12 mouse cellular contexts compared by ENCODE assay signal in genomic region chr8:116652949-116653348, GRCm38 (mm10).
DNase-seq lines count a peak whose midpoint lies in the region; ATAC-seq and TF ChIP-seq lines count a peak whose summit lies in the region.
"Had no signal": no experiment of that assay in that cellular context is flagged by ENCODE, and none has a peak within 500 bp of the region (broad histone marks: within the 10 kb centered on the region; RNA-seq: fewer than 3 reads in every experiment).

No protein-coding gene starts in this region.

- no peak for TF ChIP-seq EP300 in liver, postnatal 0 days (IDR thresholded peaks at IDR 0.05; ENCODE audit: low read depth)

- H3K4me1 ChIP-seq in liver, postnatal 0 days (ENCODE audit: insufficient read depth), result 0 out of 2 replicates have a peak, but pooled peaks cover 2% of the 10 kb centered on the region
- no peaks in the 10 kb centered on the region for H3K4me1 ChIP-seq in liver, embryonic 11.5 days (replicated peaks; ENCODE audit: control insufficient read depth, insufficient read depth, low read length)
- peaks cover 4% of the 10 kb centered on the region for H3K4me1 ChIP-seq in forebrain, embryonic 16.5 days (replicated peaks; ENCODE audit: control insufficient read depth, insufficient read depth, low read length)
- H3K4me1 ChIP-seq: megakaryocyte, embryonic 14.5 days had no signal

- peak; percentile 66 for ATAC-seq in liver, postnatal 0 days
- ATAC-seq in liver, embryonic 11.5 days (replicated peaks; ENCODE audit: low FRiP score), result no peak
- ATAC-seq in forebrain, embryonic 16.5 days, result peak; percentile 74

- 70% methylated on average over 4 of the region's 4 CpGs for whole genome bisulfite sequencing in liver, postnatal 0 days (ENCODE audit: insufficient replicate concordance)
- WGBS in liver, embryonic 11.5 days, result 76% methylated on average over 4 of the region's 4 CpGs
- WGBS in forebrain, embryonic 16.5 days, result 22% methylated on average over 4 of the region's 4 CpGs

- no peak overlapping the region for H3K4me2 ChIP-seq in liver, postnatal 0 days (ENCODE audit: low read depth, low read length)
- H3K4me2 ChIP-seq in liver, embryonic 11.5 days, result no peak overlapping the region
- H3K4me2 ChIP-seq in forebrain, embryonic 16.5 days (ENCODE audit: low read length), result no peak overlapping the region
- H3K4me2 ChIP-seq: heart, embryonic 12.5 days; limb, embryonic 15.5 days had no signal

- H3K27me3 ChIP-seq in liver, postnatal 0 days (ENCODE audit: insufficient read depth, low read length), result no peaks in the 10 kb centered on the region
- no peaks in the 10 kb centered on the region for H3K27me3 ChIP-seq in liver, embryonic 11.5 days (replicated peaks; ENCODE audit: control insufficient read depth, insufficient read depth, low read length)
- no peaks in the 10 kb centered on the region for H3K27me3 ChIP-seq in forebrain, embryonic 16.5 days (replicated peaks; ENCODE audit: control insufficient read depth, insufficient read depth, low read length)
- H3K27me3 ChIP-seq: heart, embryonic 12.5 days; limb, embryonic 15.5 days; megakaryocyte, embryonic 14.5 days had no signal

- DNase-seq in cerebellum, adult 11 months, result peak; percentile 21
- DNase-seq in cerebellum, adult 8-10 months, result no peak
- no peak for DNase-seq in liver, postnatal 0 days
- no peak for DNase-seq in liver, embryonic 11.5 days (ENCODE audit: low spot score)
- DNase-seq in kidney, postnatal 10 days, result peak; percentile 64
- DNase-seq in right cerebral cortex, postnatal 36 days (ENCODE audit: low spot score in 2 of 2), result no peak
- no peak for DNase-seq in gastrocnemius, postnatal 10 days

- no peak overlapping the region for H3K4me3 ChIP-seq in liver, postnatal 0 days (ENCODE audit: low read depth, low read length)
- no peak overlapping the region for H3K4me3 ChIP-seq in liver, embryonic 11.5 days (ENCODE audit: low read depth, low read length)
- H3K4me3 ChIP-seq in forebrain, embryonic 16.5 days (replicated peaks; ENCODE audit: low read length), result no peak overlapping the region
- H3K4me3 ChIP-seq: heart, embryonic 12.5 days; layer of hippocampus, adult 2 months; limb, embryonic 15.5 days; megakaryocyte, embryonic 14.5 days had no signal

- no peaks in the 10 kb centered on the region for H3K9me3 ChIP-seq in liver, postnatal 0 days (ENCODE audit: low read length)
- H3K9me3 ChIP-seq in liver, embryonic 11.5 days (ENCODE audit: control insufficient read depth, low read length), result no peaks in the 10 kb centered on the region
- H3K9me3 ChIP-seq in forebrain, embryonic 16.5 days (ENCODE audit: control insufficient read depth, low read length), result no peaks in the 10 kb centered on the region
- H3K9me3 ChIP-seq: heart, embryonic 12.5 days; limb, embryonic 15.5 days had no signal

- H3K36me3 ChIP-seq in liver, postnatal 0 days (replicated peaks; ENCODE audit: insufficient read depth, low read length), result no peaks in the 10 kb centered on the region
- H3K36me3 ChIP-seq in liver, embryonic 11.5 days (ENCODE audit: control insufficient read depth, insufficient read depth, low read length), result no peaks in the 10 kb centered on the region
- H3K36me3 ChIP-seq in forebrain, embryonic 16.5 days (ENCODE audit: control insufficient read depth, insufficient read depth), result no peaks in the 10 kb centered on the region
- H3K36me3 ChIP-seq: heart, embryonic 12.5 days; limb, embryonic 15.5 days had no signal

- no peak overlapping the region for H3K9ac ChIP-seq in liver, postnatal 0 days (replicated peaks)
- H3K9ac ChIP-seq in liver, embryonic 11.5 days (ENCODE audit: low read depth, low read length), result no peak overlapping the region
- no peak overlapping the region for H3K9ac ChIP-seq in forebrain, embryonic 16.5 days (replicated peaks; ENCODE audit: low read depth, low read length)
- H3K9ac ChIP-seq: heart, embryonic 12.5 days; limb, embryonic 15.5 days had no signal

- H3K27ac ChIP-seq in liver, postnatal 0 days (ENCODE audit: low read depth), result no peak overlapping the region
- no peak overlapping the region for H3K27ac ChIP-seq in liver, embryonic 11.5 days (ENCODE audit: low read depth, low read length)
- no peak overlapping the region for H3K27ac ChIP-seq in forebrain, embryonic 16.5 days (ENCODE audit: low read length)
- H3K27ac ChIP-seq: layer of hippocampus, adult 2 months; limb, embryonic 15.5 days had no signal

- no peak for TF ChIP-seq CTCF in liver, postnatal 0 days (IDR thresholded peaks at IDR 0.05; ENCODE audit: low read depth)

Comparison
In these comparisons a context has a peak if more than half of its experiments do, and no peak if none do; other contexts are left out.
1. DNase-seq: peak in cerebellum, adult 11 months (single experiment) and kidney, postnatal 10 days (single experiment); none in cerebellum, adult 8-10 months (single experiment), liver, postnatal 0 days (single experiment), liver, embryonic 11.5 days (single experiment), right cerebral cortex, postnatal 36 days (0 of 2) and gastrocnemius, postnatal 10 days (single experiment).